Mouse (Mus musculus): ENCODE data around the gene Usp39.

DNA sequence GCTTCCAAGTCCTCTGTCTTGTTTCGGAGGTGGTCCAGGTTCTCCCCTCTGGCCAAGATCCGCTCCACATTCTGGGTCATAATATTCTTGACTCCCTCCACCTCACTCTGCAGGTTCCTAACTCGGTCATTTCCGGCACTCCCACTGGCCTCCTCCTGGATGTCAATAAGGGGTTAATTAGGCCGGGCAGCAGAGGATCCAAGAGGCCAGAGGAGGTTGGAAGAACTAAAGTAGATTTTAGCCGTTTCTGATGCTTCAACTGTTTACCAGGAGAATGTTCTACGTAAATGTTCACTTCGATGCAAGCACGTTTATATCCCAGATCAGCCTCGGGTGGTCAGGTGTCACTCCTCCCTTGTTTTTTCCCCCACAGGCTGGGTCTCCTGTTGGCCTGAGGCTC is 43.3 kb upstream of the Usp39 start:
- TF ChIP-seq CTCF (IDR thresholded peaks at IDR 0.05; ENCODE audit: borderline replicate concordance, insufficient read depth, low read depth, low read length) (no peak), POLR2A (IDR thresholded peaks at IDR 0.05; ENCODE audit: borderline replicate concordance, insufficient read depth, low read length) (no peak)
